Mouse (Mus musculus) heart, postnatal 14 days (tissue): ENCODE results near the gene Slc35a3. TPM values are rescaled to one million over a fixed set of nuclear protein-coding genes. Genes with fewer than 3 reads are reported as not detected.
"Not testable (repeated sequence)": the region's sequence is repeated elsewhere in the genome, so short reads cannot be mapped to it uniquely, and the experiment has no call there.

Source experiments
- DNase-seq, 2 experiments: peaks; one replicate each; pipeline ENCODE4 v3.0.0; 2021 to 2022
- intact Hi-C: fragments of 180-260 bp; cut with DNase I; formaldehyde crosslinking; loops from one replicate; pipeline ENCODE4 v1.15.1; 2025
- long read RNA-seq, 2 experiments: library from polyadenylated mRNA; stranded (forward); transcript quantifications; one replicate each; pipeline ENCODE4 v2.0.0; 2021
- total RNA-seq, 2 experiments: library from RNA; stranded (reverse); gene quantifications; 2 replicates each; pipeline ENCODE4 v1.2.3; 2021

Slc35a3 gene
- 10 to 100 TPM; 17.3 to 17.5 TPM for total RNA-seq
- long read RNA-seq, experiment 1, full-length matches to known transcripts = 9 of 22 reads
- long read RNA-seq, experiment 1, partial matches to known transcripts = 3 of 22 reads
- long read RNA-seq, experiment 1, other reads (novel, unspliced or antisense) = 10 of 22 reads
- long read RNA-seq, experiment 2, full-length matches to known transcripts = 6 of 10 reads
- long read RNA-seq, experiment 2, partial matches to known transcripts = 1 of 10 reads
- long read RNA-seq, experiment 2, other reads (novel, unspliced or antisense) = 3 of 10 reads

DNA sequence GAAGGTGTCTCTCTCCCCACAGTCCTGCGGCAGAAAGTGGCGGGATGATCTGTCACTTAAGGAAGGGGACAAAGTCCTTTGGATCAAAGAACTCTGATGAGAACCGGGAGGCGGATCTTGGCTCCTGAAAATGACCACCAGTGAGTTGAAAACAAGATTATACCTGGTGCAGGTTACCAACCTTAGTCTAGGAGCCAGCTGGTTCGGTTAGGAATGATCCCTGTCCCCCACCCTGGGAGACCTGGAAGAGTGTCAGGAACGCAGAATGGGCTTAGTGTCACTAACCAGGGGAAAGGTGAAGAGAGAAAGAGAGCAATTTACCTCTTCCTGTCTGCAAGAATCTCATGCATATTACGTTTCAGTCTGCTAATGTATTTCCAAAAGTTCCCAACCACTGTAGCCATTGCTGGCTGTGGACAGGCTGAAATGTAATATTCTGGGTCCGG is at the start of gene Slc35a3:
TSS of gene Slc35a3 (minus strand) at position 396 of the 446 bp plus-strand sequence.
- intact Hi-C loops = loop anchor here (5.0 kb wide), 1 partner anchor 50 kb away; the partner anchor contains the start of gene Mfsd14a
- DNase-seq = no peak

DNA sequence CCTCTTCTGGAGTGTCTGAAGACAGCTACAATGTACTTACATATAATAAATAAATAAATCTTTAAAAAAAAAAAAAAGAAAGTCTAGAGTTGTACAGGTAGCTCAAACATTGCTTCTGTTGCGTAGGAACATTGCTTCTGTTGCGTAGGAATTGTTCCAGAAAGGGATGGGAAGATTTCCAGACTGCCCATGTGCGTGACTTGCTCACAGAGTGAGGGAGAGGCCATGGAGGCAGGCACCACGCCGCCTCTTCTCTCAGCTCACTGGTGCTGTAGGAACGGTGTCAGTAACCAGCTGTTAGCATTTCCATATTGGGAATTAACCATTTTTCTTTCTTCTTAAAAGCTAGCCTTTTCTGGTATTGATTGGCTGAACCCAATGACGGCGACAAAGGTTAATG is 40.2 kb upstream of the Slc35a3 start:
- DNase-seq = no peak
- intact Hi-C loops = loop anchor here (5.0 kb wide), 3 partner anchors 161 to 421 kb away; partner anchors contain the start of genes Rtca and Sass6

DNA sequence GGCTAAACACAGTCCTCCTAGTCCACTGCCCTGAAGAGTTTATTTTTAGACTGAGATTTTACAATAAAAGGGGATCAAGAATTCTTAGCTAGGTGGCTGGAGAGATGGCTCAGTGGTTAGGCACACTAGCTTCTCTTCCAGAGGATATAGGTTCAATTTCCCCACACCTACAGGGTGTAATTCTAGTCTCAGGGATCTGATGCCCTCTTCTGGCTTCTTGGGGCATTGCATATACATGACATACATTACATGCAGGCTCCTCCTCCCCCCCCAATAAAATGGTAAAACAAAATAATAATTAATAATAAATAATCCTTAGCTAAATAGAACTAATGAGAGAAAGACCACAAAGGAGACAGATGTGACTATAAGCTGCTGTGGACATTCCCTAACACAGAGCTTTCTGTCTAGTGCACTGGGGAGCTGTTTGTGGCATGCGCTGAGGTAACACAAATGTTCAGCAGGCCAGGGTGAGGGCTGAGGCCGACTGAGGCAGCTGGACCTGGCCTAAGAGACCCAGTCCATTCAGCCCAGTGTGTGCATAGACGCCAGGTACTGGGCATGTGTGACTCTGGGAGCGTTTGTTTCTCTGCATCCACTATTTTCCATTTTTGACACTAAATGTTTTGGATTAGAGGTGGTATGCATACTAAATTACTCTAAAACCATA is 38.7 kb upstream of the Slc35a3 start:
- intact Hi-C loops = loop anchor here (5.0 kb wide), 3 partner anchors 159 to 419 kb away; partner anchors contain the start of genes Rtca and Sass6
- peak; percentile 33 to 55 for DNase-seq

DNA sequence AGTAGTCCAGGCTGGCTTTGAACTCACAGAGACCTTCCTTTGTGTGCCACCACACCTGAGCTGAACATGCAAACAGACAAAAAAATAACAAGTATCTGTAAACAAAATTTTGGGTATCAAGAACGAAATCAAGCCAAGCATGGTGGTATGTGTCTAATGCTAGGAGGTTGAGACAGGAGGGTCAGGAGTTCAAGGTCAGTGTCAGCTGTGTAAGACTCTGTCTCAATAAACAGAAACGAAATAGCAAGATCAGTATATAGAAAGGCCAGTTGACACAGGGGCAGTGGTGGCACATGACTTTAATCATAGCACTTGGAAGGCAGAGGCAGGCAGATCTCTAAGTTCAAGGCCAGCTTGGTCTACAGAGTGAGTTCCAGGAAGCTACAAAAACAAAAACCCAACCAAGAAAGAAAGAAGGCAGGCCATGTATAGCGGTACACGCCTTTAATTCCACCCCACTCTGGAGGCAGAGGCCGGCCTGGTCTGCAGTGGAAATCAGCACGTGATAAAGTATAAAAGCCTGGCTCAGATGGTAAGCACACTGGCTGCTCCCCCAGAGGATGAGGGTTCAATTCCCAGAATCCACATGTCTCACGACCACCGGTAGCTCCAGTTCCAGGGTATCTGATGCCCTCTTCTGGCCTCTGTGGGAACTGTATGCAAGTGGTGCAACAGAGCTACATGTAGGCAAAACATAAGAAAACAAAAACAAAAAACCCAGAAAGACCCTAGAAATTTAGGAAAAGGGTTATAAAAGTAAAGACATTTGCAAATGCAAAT is 36.0 kb upstream of the Slc35a3 start:
- intact Hi-C loops = loop anchor here (10.0 kb wide), 2 partner anchors 54 to 714 kb away; no protein-coding TSS in a partner anchor
- peak; percentile 45 to 61 for DNase-seq

DNA sequence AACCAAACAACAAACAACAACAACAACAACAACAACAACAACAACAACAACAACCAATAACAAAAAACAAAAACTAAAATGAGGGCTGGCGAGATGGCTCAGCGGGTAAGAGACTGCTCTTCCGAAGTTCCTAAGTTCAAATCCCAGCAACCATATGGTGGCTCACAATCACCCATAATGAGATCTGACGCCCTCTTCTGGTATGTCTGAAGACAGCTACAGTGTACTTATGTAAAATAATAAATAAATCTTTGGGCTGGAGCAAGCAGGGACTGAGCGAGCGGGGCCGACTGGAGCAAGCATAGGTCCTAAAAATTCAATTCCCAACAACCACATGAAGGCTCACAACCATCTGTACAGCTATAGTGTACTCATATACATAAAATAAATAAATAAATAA is 35.0 kb upstream of the Slc35a3 start:
- not testable (repeated sequence) for DNase-seq
- intact Hi-C loops = loop anchor here (10.0 kb wide), 2 partner anchors 53 to 713 kb away; no protein-coding TSS in a partner anchor

DNA sequence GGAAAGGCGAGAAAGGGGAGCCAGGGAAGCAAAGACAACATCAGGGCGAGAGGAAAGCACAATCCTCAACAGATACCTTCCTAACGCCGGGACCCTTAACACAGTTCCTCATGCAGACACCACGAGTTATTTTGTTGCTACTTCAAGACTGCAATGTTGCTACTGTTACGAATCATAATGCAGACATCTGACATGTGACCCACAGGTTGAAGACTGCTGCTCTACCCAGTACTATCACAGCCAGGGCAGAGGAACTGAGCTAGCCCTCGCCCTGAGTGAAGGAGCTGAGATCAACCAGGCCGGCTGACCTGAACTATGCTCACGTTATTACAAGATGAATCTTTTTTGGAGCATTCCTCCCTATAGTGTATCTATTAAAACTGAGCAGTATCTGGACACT is 28.3 kb upstream of the Slc35a3 start:
- intact Hi-C loops = loop anchor here (10.0 kb wide), 2 partner anchors 46 to 706 kb away; no protein-coding TSS in a partner anchor
- no peak for DNase-seq

DNA sequence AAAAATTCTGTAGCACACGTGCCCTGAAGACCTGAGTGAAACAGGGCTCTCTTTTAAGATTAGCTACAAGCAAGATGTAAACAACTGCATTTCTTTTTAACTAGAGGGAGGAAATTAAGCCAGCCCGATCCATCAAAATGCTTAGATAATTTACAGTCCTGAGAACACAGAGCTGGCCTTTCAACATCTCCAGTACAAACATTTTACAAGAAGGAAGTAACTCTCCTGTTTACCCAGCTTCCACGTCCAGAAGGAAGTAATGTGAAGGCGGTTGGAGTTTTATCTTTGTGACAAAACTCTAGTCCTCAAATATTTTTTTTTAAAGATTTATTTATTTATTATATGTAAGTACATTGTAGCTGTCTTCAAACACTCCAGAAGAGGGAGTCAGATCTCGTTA is 27.5 kb upstream of the Slc35a3 start:
- intact Hi-C loops = loop anchor here (10.0 kb wide), 2 partner anchors 45 to 705 kb away; no protein-coding TSS in a partner anchor
- DNase-seq = no peak

DNA sequence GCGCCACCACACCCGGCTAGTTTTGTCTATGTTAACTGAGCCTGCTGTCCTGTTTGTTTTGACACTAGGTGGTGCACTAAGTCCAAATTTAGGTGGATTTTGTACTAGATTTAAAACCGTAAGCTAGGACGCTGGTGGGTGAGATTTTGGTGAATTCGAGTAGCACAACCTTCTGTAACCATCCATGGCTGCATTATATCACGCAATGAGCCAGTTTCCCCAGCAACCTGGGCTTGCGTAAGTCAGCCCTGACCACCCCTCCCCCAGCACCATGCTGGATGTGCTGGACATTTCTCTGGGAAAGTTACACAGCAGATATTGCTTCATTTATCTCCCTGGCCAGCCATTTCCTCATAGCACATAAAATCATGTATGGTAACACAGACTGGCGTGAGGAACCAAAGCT is 24.7 kb upstream of the Slc35a3 start:
- intact Hi-C loops = no loop called here
- no peak for DNase-seq

DNA sequence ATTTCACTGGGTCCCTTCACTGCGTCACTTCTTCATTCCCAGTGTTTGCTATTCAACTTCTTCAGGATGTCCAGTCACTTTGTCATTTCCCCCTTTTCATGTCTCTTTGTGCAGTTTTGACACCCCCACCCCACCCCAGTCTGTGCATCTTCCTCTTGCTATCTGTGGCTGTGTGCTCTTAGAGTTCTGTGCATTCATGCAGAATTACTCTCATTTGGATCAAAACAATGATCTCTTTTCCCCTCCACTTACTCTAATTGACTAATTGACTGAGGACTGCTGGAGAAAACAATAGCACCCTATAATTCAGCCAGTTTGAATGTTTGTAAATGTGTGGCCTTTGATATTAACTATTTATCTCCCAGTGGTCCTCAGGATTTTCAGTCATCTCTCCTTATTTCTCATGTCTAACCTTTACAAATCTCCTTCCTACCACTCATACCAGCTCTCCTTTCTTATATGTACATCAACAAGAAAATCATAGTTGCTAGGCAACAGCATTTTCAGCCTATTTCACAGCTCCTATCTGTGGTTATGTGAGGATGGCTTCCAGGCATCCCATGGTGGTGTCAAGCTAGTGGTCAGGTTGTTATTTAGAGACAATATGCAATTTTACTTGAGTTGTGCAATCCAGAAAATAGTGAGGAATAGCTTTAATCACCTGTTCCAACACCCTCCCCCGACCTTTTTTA is 17.0 kb upstream of the Slc35a3 start:
- DNase-seq = no peak
- intact Hi-C loops = no loop called here

DNA sequence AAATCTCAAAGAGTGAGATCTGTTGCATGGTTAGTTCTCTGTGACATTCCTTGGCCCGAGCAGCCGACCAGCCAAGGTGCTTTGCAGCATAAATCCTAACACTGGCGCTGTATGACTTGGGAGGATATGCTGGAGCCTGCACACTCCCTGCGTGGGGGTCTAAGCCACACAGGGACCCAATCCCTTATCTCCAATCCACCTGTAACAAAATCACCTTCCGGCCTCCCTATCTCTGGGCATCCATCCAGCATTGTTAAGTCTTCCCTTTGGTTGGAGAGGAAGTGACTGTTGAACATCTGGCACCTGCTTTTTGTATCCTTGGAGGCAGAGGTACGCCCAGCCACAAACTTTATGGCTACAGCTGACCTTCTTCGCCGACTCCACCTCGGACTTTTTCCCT is 14.2 kb upstream of the Slc35a3 start:
- peak; percentile 36 to 39 for DNase-seq
- intact Hi-C loops = no loop called here

DNA sequence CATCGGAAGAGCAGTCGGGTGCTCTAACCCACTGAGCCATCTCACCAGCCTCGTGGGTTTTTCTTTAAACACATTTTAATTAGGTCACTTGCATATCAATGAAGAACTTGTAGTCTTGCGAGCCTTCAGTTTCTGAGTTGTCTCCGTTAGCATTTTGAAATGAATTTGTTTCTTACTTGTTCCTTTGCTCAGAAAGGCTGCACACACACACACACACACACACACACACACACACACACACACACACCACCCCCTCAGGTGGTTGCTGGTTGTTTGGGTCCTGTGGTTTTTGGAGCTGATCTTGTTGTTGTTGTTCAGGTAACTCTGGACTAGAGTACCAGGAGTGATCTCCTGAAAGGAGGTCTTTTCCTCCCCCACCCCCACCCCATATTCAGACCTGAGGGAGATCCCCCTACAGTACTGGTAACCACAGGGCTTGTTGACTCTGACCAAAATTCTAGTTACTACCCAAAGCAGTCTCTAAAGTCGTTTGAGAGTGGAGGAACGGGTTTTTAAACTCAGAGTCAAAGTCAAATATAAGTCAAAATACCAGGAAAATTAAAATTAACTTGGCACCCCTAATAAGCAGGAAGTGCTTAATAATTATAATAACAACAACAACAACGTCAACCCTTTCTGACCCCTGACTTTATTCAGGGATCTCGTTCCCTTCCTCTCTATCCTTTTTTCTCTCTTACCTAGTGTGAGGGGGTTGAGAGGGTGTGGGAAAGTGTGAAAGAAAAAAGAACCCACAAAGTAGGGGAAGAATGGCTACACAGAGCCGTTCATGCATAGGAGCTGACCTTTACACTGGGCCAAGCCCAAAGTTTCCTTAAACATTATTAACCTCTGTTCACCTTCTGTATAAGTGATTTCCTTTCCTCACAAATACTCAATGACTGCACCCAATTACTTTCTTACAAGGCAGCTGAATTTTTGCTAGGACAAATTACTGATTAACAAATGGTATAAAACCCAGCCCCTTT is 11.2 kb upstream of the Slc35a3 start:
- intact Hi-C loops = no loop called here

DNA sequence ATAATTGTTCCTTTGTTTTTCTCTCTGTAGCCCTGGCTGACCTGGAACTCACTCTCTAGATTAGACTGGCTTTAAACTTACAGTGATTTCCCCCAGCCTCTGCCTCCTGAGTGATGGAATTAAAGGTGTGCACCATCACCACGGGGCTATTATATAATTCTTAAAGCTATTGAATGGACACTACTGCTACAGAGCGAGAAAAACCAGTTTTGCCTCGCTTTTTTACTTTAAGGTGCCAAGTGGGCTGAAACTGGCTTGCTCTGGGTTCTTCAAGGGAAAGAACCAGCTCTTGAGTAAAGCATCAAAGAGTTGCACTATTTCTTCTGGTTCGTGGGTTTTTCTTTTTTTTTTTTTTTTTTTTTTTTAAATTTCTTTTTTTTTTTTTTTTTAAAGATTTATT is 10.3 kb upstream of the Slc35a3 start:
- DNase-seq = no peak
- intact Hi-C loops = no loop called here

More for the DNA sequence above, 11.2 kb upstream of the Slc35a3 start:
- no peak for DNase-seq

DNA sequence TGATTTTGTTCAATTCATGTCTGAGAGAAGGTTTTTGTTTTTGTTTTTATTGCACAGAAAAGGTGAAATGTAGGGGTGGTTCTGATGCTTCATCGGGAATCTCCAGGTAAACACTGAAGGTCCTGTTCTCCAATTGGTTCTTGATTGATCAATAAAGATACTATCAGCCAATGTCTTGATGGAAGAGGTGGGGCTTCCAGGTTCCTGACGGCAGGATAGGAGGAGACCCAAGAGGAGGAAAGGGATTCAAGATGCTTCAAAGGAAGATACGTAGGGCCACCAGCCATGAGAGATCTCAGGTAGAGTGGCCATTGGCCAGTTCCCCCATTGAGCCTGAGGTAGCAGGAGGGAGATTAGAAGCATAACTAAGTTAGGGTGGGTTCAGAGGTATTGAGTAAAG is 6.3 kb upstream of the Slc35a3 start:
- intact Hi-C loops = no loop called here
- no peak for DNase-seq

DNA sequence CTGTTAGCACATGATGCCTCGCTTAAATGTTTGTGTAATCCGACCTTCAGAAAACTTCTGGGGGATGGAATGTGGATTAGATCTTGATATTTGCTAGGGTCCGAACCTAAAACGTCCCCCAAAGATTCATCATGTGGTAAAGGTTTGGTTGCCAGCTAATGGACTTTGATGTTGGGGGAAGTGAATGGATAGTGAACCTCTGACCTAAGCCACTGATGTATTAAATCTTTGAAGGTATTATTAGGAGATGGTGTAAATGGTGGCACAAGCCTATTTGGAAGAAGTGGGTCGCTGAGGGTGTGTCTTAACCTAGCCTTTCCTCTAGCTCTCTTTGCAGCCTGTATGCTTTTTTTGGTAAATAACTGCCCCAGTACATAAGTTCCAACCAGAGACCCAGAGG is 400 bp upstream of the Slc35a3 start:
- intact Hi-C loops = loop anchor here (5.0 kb wide), 1 partner anchor 51 kb away; the partner anchor contains the start of gene Mfsd14a
- DNase-seq = no peak

DNA sequence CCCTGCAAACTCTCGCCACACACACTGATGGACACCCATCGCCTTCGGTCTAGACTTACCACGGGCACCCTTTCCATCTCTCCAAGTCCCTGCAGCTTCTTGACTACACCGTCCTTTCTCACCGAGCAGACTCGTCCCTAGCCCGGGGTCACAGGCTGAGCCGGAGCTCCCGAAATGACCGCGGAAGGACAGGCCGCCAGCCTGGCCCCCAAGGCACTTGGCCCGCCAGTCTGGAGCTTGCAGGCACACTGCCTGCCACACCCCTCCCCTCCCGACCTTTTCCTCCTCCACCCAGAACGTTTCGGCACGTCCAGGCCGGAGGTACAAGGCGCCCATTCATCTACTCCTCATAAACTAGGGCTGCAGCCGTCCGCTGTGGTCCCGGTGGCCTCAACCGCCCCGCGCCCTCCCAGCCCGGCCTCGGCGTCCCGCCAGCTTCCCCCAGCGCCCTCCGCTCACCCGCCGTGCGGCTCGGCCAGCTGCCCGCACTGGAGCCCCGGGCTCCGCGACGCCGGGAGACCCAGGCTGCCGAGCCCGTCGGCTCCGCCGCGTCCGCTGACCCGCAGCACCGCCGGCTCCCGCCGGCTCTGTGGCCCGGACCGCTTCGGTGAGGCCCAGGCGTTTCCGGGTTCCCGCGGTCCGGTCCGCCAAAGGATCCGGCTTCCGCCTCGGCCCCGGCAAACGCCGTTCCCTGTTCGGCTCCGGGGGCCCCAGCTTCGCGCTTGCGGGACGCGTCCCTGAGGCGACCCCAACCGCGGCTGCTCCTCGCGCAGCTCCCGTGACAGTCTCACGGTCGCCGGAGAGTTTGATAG is 801 bp downstream of the Slc35a3 start:
- intact Hi-C loops = loop anchor here (5.0 kb wide), 1 partner anchor 50 kb away; the partner anchor contains the start of gene Mfsd14a
- DNase-seq = peak; percentile 90 to 92

DNA sequence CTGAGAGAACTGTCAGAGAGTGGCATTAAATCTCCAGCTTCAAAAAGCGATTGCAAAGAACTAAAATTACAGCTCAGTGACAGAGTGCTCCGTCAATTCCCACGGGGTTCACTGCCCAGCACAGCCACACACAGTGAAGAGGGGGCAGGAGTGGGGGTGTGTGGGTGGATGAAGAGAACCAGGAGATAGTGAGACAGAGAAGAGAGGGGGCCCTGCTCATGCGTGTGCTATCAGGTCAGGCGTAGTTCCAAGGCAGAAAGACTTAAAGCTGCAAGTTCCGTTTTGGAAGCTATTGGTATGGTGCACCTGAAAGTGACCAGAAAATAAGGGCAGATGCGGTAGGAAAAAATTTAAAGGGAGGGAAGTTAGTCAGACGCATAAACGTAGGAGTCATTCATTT is 1.7 kb downstream of the Slc35a3 start:
- no peak for DNase-seq
- intact Hi-C loops = loop anchor here (5.0 kb wide), 1 partner anchor 49 kb away; the partner anchor contains the start of gene Mfsd14a

DNA sequence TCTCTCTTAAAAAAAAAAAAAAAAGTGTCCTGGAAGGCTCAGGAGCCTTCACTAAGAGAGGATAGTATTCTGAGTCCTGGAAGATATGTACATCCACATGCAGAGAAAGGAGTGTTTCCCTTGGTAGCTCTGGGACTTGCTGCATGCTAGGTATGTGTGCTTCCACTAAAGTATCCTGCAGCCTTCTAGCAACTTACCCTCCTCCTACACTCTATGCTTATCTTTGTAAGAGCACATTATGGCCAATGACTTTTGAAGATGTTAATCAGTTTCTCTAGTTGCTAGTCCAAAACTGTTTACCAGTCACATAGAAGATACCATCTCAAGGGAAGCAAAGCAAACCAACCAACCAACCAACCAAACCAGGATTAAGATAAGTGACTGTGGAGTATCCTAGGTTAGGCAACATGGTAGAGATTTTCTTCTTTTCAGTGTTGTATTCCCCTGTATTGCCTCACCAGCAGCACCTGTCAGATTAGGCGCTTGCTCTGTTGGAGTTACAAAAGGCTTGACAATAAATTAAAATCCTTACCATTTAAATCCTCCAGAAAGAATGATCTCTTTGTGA is 6.9 kb downstream of the Slc35a3 start:
- no peak for DNase-seq
- intact Hi-C loops = no loop called here

DNA sequence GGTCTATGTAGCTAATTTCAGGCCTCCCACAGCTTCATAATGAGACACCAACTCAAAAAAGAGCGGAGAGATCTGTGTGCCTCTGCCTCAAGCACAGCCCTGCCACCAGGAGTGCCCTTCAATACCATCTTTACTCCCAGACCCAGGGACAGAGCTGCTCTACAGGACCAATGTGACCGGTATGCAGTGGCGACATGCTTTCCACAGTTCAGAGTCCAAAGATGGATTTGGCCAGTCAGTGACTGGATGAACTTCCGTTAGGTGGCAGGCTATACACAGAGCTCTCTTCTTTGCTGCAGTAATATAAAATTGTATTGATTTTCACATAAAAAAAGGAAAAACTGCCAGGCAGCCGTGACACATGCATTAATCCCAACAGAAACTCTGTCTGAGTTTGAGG is 8.8 kb downstream of the Slc35a3 start:
- intact Hi-C loops = no loop called here

More for the DNA sequence above, 8.8 kb downstream of the Slc35a3 start:
- DNase-seq = no peak
